Mouse (Mus musculus) megakaryocyte, embryonic 14.5 days (primary cell): ENCODE results near the gene Cdnf.
A peak's percentile ranks its signal among the peaks of the same experiment; 100 is the strongest.

Experiments used
- FLI1 ChIP-seq: IDR thresholded peaks from 2 replicates; pipeline ENCODE4 v1.6.1; 2012; ENCODE audit warnings: low read length, inconsistent platforms, mixed read lengths
- GATA1 ChIP-seq: IDR thresholded peaks from 3 replicates; pipeline ENCODE4 v1.6.1; 2012; ENCODE audit warnings: mixed read lengths, low read length, inconsistent platforms, borderline replicate concordance

GRCm38 (mm10) chr2:3512552-3513454 lies at the start of gene Cdnf, which contains the start of the genes Gm45902 and Hspa14:
- TF ChIP-seq GATA1 (no peak), FLI1 (peak; percentile 72)
